Mouse (Mus musculus): Measurements from ENCODE around the gene Tnfrsf1b.

Tnfrsf1b gene

DNA sequence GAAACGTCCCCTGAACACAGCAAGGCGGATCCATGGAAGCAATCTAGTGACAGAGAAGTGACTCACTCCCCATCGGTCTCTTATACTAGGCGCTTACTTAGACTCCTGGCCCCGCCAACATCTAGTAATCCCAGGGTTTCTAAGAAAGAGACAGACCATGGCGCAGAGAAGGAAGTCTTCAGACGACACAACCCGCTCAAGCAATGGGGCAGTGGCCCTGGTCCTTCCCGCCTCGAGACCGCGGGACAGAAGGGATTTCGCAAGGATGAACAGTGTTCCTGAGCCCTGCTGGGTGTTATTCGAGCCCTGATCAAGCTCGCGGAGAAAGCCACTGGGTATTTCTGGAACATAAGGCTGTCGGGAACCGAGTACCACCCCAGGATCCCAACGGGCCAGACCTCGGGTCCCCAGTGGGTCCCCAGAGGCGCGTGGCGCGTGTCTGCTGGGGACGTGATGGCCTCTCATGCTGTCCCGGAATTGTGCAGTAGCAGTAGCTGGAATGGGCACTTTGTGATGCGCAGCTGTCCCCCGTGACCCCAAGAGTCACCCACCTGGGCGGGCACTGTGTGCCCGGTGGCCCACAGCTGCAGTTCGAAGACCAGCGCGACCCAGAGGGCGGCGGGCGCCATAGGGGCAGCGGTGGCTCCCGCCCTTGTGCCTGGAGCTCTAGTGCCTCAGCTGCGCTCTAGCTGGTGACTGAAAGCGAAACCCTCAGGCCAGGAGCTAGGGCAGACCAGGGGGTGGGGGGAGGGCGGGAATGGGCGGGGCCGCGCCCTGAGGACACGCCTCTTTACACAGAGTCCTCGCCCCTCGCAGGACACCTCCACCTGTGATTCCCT lies at the start of gene Tnfrsf1b:
Tnfrsf1b (minus strand) TSS at position 698 of the 839 bp plus-strand sequence.
- peak; percentile 57 for DNase-seq (ENCODE audit: low read depth, low spot score)

DNA sequence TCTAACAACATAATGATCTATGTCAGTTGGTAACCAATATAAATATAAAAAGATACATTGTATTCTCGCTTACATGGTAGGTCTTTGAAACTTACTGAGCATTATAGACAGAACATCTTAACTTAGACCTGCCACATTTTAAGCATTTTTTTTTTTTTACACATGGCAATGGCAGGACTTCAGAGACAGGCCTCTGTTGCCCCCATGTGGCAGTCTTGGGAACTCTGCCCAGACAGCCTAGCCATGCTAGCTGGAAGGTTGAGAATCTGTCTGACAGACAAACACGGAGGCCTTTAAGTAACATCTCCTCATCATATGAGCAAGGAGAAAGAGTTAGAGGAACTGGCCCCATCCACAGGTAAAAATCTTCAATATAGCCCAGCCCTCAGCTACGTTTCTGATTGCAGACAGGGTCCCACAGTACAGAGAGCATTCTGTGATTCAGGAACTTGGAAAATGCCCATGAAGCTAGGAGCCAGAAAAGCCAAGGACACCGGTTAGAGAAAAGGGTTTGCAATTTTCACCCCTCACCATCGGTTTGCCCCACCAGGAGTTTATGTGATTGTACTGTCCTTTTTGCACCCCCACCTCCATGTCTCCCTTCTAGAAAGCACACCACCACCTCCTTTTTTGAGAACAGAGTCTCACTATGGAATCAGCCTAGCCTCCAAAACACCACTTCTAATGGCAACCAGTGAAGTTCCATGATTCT lies 49.1 kb upstream of the Tnfrsf1b start:
- no peak for DNase-seq (ENCODE audit: low read depth, low spot score)

DNA sequence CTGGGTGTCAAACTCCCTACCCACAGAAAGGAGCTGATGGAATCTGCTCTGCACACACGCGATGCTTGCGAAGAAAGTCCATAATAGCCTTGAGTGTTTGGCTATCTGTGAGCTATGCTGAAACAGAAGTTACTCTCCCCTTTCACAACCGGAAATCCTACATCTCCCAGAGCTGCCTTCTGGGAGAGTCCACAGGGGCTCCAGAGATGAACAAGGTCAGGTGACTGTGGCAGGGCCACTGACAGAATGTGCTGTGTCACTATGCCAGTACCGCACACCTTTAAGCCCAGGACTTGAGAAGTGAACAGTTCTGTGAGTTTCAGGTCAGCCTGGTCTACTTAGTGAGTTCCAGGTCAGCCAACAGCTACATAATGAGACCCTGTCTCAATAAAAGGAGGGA lies 47.9 kb upstream of the Tnfrsf1b start:
- DNase-seq (ENCODE audit: low read depth, low spot score): no peak

DNA sequence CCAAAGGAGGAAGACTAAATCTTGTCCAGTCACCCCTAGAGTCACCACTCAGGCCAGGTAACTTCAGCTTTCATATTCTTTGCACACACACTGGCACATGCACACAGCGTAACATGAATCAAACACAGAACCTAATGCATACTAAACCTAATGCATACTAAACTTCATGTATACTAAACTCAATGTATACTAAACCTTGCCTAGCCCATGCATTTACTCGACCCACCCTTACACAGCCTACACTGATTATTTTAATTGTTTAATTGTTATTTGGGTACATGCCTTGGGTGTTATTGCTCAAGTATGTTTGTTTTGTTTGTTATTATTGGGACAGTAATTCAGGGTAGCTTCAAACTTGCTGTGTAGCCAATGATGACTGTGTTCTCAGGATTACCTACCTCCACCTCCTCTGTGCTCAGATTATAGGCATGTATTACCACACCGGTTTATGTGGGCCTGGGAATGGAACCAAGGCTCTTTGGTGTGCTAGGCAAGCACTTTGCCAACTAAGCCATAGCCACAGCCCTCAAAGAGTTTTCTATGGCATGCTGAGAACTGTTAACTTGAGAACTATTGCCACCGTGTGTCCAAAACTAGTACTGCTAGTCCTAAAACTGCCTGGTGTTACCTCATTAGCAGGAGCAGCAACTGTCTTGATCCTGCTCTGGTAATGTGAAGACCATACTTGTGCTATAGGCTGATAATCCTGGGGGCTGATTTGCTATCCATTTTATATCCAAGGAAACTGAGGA lies 39.9 kb upstream of the Tnfrsf1b start:
- DNase-seq (ENCODE audit: low read depth, low spot score): peak; percentile 73

DNA sequence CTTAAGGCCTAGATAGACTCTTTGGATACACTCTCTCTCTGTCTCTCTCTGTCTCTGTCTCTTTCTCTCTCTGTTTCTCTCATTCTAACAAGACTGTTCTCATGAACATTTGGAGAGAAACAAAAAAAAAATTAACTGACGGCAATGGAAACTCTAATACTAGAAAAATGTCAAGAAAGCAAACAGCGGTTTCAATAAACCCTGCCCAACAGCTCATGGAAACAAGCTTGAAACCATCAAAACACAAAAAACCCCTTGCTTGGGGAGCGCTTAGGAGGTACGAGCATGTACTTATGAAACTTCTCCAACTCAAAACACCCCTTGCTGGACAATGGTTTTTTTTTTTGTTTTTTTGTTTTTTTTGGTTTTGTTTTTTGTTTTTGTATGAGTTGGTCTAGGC lies 38.0 kb upstream of the Tnfrsf1b start:
- no peak for DNase-seq (ENCODE audit: low read depth, low spot score)

DNA sequence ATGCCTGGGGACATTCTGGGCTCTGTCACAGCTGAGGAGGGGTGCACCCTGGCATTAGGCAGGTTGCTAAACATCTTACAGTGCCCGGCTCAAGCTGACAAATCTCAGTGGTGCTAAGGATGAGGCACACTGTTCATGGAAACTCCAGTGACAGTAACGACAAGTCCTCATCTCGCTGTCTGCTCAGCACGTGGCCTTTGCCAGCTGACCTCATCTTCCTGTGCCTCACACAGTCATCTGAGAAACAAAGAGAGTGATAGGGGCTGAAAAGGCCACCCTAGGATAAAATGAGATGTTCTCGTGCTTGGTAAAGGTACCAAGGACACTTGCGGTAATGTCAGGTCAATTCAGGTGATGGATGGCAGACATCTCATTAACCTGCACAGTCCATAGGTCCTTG lies 36.8 kb upstream of the Tnfrsf1b start:
- DNase-seq (ENCODE audit: low read depth, low spot score): no peak

DNA sequence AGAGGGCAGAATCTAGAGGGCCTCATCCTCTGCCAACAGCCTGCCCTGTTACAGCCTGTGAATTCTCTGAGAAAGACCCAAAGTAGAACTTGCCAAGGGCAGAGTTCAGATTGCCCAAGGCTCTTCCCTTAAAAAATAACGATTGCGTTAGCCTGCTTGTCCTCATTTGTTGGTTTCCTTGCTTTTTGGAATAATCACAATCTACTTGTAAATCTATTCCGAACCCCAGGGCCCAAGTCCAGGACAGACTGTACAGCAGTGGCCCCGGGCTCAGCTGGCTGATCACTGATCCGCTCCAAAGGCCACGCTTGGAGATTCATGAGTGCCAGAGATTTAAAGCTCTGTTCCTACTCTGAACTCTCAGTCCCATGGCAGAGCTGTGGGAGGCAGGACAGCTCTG lies 34.3 kb upstream of the Tnfrsf1b start:
- peak; percentile 69 for DNase-seq (ENCODE audit: low read depth, low spot score)

DNA sequence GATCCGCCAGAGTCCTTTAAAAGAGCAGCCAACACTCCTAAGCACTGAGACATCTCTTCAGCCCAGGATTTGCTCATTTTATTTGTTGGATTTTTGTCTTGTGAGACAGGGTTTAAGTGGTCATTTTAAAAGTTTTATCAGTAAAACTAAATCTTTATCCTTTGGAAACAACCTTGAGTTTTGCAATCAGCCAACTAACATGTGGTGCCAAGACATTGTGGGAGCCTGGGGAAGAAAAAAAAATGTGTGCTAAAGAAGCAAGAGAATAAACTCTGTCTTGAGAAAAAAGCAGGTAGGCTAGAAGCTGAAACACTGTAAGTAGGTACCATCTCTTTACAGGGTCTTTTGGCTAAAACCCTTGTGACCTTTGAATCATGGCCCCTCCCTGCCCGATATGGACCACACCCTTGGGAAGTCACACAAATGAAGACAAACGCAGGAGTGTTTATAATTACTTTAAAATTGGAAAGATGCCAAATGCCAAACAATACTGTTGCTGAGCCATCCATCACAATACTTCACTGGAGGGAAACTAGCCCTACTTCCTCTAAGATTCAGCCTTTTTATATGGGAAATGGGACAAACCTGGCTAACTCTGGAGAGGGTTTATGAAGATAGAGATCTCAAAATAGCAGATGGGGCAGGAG lies 32.2 kb upstream of the Tnfrsf1b start:
- no peak for DNase-seq (ENCODE audit: low read depth, low spot score)

DNA sequence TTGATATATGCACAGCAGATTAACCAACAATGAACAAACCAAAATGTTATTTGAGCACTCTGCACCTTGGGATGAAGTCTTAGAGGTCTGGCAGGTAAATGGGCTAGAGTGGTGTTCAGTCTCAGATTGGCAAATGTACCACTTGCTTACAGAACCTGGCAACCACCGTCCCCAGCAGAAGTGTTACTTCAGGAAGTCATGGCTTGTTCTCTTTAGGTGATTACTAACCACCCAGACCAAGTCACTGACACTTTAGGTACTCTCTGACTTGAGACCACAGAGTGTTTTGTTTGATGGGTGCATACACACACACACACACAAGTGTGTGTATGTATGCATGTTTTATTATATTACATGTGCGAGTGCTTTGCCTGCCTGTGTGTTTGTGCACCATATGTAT lies 31.6 kb upstream of the Tnfrsf1b start:
- DNase-seq (ENCODE audit: low read depth, low spot score): no peak

DNA sequence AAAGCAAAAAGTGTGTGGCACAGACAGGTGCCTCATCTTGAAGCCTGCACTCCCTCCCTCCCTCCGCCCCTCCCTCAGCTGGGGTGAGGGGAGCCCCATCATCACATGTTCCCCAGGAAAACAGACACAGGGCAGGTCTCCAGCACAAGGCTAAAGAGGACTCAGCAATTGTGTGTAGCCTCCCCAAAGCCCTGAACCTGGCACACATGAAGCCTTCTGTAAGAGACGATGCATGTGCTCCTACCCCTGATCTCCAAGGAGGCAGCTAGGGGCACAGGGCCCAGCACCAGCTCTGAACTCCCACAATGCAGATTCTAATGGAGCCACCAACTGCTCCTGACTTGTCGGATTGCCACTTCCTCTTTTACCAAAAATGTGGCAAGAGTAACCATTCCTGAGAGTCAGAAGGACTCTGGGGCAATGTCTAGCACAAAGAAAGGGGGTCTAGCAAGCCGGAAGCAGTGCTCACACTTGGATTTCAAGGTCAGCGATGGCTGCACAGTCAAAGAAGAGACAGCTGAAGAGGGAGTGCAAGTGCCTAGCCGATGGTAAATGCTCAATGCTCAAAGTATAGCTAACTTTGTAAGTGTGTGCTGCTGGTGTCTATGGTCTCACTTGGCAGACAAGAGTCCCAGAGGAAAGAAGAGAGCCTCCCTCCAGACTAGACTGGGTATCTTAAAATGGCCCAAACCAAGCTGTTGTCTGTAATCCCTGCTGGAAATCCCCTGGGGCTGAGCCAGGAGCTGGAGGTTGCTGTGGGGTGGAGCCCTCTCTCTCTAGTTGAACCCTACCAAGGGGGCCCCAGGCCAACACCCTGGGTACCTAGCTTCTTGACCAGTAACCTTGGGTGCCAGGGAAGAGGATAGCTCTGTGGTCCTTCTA lies 29.9 kb upstream of the Tnfrsf1b start:
- no peak for DNase-seq (ENCODE audit: low read depth, low spot score)

DNA sequence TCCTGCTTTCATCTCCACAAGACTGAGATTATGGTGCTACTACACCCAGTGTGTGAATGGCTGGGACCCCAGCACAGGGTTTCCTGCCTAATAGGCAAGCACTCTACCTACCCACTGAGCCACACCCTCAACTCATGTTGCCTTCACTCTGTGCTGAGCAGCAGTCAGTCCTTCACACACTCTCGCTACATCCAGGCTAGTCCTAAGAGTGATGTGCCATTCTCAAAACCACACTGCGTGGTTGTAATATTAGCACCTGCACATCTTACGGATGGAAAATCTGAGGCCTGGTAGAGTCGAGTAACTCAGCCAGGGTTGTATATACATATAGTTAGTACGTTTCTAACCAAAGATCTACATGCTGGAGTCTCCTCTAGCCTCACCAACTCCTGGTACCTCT lies 28.2 kb upstream of the Tnfrsf1b start:
- DNase-seq (ENCODE audit: low read depth, low spot score): no peak

DNA sequence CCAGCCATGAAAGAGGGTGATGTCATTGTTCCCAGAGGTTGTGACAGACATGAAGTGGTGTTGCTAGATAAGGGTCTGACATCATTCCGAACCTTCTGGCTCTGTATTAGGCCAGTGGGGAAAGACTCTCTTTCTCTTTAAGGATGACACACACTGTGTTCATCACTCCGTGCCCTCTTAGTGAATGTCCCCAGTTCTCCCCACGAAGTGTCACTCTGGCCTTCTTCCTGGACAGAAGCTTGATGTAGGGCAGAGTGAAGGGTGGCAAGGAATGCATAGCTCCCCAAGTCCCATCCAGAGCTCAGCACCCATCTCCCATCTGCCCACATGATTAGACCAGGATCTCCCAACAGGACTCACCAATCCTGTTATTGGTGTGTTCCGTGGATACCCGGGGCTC lies 27.3 kb upstream of the Tnfrsf1b start:
- no peak for DNase-seq (ENCODE audit: low read depth, low spot score)

DNA sequence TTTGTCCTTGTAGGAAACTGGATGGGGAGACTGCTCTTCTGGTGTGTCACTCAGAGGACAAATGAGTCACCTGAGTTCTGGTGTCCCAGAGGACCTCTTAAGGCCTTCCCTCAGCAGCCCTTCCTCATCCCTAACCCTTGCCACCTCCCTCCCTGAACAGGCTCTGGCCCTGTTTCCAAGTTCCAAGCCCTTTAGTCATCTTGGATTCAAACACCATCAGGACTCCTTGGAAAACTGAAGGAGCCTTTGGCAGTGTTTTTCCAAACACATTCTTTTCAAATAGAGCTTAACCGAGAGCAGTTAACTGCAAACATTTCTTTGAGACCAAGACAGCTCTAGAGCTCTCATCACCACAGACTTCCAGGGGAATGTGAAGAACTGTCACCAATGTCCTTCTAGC lies 26.1 kb upstream of the Tnfrsf1b start:
- DNase-seq (ENCODE audit: low read depth, low spot score): peak; percentile 79

DNA sequence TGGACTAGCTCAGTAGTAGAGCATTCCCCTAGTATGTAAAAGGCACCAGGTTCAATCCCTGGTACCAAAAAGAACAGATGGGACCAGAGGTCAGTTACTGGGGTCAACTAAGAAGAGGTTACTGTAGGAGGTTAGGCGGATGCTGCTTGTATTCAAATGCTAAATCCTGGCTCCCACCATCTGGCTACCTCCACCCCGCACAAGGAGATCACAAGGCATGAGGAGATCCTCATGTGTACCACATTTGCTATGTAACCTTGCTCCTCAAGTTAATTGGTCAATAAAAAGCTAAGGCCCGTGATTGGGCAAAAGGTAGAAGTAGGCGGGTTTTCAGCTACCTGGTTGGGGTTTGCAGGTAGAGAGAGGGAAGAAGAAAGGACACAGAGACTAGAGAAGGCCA lies 25.0 kb upstream of the Tnfrsf1b start:
- no peak for DNase-seq (ENCODE audit: low read depth, low spot score)

DNA sequence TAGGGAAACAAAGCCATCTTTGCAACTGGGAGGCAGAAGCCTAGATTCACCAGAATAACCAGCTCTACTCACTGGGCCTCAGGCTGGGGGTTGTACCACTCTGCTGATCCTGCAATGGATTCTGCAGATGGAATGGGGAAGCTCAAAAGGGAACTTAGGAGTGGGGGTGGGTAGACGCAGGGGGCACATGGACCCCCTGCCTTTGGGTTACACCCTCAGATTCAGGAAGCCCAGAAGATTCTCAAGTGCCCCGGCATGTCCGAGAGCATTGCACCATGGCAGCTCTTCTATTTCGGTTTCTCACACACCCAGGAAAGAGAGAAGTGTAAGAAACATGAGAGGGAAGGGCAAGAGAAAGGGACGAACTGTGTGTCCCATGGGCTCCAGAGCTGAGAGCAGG lies 23.5 kb upstream of the Tnfrsf1b start:
- DNase-seq (ENCODE audit: low read depth, low spot score): peak; percentile 45

DNA sequence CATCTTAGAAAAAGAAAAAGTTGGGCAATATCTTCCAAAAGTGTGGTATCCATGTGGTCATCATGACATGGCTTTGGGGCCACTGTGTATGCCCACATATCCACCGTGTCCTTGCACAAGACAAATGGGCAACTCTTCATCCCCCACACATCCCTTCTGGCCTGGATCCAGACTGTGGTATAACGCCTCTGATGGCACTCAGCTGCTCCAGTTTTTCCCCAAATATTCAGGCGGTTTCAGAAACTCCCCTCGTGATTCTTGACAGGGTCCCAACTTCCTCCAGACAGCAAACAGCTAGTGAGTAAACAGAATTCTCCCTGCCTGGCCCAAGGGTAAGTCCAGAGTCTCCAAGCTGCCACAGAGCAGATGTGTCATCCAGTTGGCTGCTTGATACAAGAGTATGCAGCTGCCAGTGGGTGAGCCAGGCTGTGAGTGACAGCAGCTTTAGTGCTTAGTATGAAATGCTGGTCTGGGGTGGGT lies 21.0 kb upstream of the Tnfrsf1b start:
- peak; percentile 45 for DNase-seq (ENCODE audit: low read depth, low spot score)

DNA sequence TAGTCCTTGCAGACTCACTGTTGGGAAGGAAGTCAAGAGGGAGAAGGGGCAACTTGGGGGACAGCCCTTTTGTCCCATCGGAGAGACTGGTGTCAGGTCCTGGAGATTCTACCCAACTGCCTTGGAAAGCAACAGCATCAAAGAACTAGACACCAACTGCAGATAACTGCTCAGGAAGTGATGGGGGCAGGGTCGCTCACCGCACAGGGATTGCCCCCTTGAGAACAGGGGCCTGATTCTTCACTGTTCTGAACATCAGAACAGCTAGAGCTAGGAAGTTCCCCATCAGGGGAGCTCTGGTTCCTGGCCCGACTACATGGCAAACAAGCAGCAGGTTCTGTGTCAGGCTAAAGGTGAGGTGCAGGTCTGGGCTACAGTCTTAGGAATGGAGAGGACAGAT lies 19.8 kb upstream of the Tnfrsf1b start:
- DNase-seq (ENCODE audit: low read depth, low spot score): no peak

DNA sequence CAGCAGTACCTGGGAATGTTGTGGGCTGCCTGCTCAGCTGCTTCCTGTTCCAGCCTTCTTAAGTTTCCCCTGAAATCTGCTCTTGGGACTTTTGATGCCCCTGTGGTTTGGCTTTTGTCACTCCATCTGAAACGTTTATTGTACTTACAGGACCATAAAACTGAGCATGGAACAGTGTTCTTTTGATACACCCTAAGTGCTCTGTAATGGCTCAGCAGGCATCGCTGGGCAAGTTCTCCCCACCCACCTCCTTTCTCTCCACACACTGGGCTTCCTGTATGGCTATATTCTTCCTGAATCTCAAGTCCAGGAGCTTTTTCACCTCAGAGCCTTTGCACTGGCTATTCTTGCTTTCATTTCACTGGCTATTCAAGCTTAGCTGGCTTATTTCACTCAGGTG lies 18.1 kb upstream of the Tnfrsf1b start:
- no peak for DNase-seq (ENCODE audit: low read depth, low spot score)

DNA sequence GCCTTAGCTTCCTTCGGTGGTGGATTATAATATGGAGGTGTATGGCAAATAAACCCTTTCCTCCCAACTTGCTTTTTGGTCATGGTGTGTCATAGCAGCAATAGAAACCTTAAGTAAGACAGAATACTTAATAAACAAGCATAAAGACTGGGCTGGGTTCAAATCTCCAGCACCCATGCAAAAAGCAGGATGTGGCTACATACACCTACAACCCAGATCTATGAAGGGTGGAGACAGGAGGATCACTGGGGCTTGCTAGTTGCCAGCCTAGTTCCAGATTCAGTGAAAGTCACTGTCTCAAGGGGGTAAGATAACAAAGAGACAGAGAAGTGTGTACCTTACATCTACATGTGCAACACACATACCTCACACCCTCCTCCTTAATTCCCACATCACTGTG lies 16.9 kb upstream of the Tnfrsf1b start:
- no peak for DNase-seq (ENCODE audit: low read depth, low spot score)

DNA sequence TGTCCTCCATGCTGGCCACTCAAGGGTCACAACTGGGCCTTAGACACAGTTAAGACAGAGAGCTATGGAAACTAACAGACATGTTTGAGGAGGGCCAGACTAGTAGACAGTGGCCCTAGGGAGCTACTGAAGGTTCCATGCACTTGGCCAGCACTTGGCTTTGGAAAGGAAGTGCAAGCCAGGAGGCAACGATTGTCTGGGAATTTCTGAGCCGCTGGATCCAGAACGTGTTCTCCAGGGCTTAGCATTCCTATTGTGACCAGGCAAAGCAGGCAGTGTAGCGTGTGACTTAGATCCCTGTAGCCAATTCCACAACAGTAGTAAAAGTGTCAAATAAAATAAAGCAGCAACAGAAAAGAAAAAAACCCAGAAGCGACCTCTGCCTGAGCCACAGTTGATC lies 14.1 kb upstream of the Tnfrsf1b start:
- peak; percentile 39 for DNase-seq (ENCODE audit: low read depth, low spot score)
